Mouse (Mus musculus): ENCODE measurements around the gene Pafah1b3.

Gene Pafah1b3

GRCm38 (mm10) chr7:25281734-25282601, 15.8 kb downstream of the Pafah1b3 start:
- peak; percentile 95 to 97 for DNase-seq (ENCODE audit: low spot score in 2 of 2)

- no peak for DNase-seq (ENCODE audit: low spot score in 2 of 2)
Observed at GRCm38 (mm10) chr7:25281166-25281733, 16.5 kb downstream of the Pafah1b3 start.

GRCm38 (mm10) chr7:25279861-25280791, 17.7 kb downstream of the Pafah1b3 start:
- DNase-seq (ENCODE audit: low spot score in 2 of 2): peak in 1 of 2 experiments; percentile 24

- peak; percentile 91 to 92 for DNase-seq (ENCODE audit: low spot score in 2 of 2)
Observed at GRCm38 (mm10) chr7:25279076-25279860, 18.5 kb downstream of the Pafah1b3 start.

- peak; percentile 80 to 88 for DNase-seq (ENCODE audit: low spot score in 2 of 2)
Observed at GRCm38 (mm10) chr7:25278341-25279075, 19.3 kb downstream of the Pafah1b3 start.

- no peak for DNase-seq (ENCODE audit: low spot score in 2 of 2)
Observed at GRCm38 (mm10) chr7:25277998-25278340, 19.8 kb downstream of the Pafah1b3 start.

GRCm38 (mm10) chr7:25277405-25277804, 20.4 kb downstream of the Pafah1b3 start:
- DNase-seq (ENCODE audit: low spot score in 2 of 2): no peak

- no peak for DNase-seq (ENCODE audit: low spot score in 2 of 2)
Observed at GRCm38 (mm10) chr7:25275555-25276298, 22.1 kb downstream of the Pafah1b3 start.

GRCm38 (mm10) chr7:25274996-25275395, 22.8 kb downstream of the Pafah1b3 start:
- DNase-seq (ENCODE audit: low spot score in 2 of 2): no peak

GRCm38 (mm10) chr7:25274571-25274970, 23.2 kb downstream of the Pafah1b3 start:
- DNase-seq (ENCODE audit: low spot score in 2 of 2): no peak

GRCm38 (mm10) chr7:25273259-25274241, 24.2 kb downstream of the Pafah1b3 start:
- DNase-seq (ENCODE audit: low spot score in 2 of 2): no peak

GRCm38 (mm10) chr7:25272445-25273258, 25.1 kb downstream of the Pafah1b3 start:
- DNase-seq (ENCODE audit: low spot score in 2 of 2): no peak

- no peak for DNase-seq (ENCODE audit: low spot score in 2 of 2)
Observed at GRCm38 (mm10) chr7:25271651-25272444, 25.9 kb downstream of the Pafah1b3 start.

- DNase-seq (ENCODE audit: low spot score in 2 of 2): no peak
Observed at GRCm38 (mm10) chr7:25270652-25271633, 26.8 kb downstream of the Pafah1b3 start.

GRCm38 (mm10) chr7:25269545-25270271, 28.1 kb downstream of the Pafah1b3 start:
- no peak for DNase-seq (ENCODE audit: low spot score in 2 of 2)

All from frontal cortex, postnatal 36 days (tissue).